Mouse (Mus musculus) E14TG2a.4 (cell line): Measurements from ENCODE around the gene Wfdc10.

Experiments
- CTCF ChIP-seq: conservative IDR thresholded peaks from 2 replicates; pipeline ENCODE4 v1.5.1; 2014; ENCODE audit warnings: low read length
- POU5F1 ChIP-seq: IDR thresholded peaks from 2 replicates; pipeline ENCODE4 v1.6.1; 2014; ENCODE audit warnings: low read length, borderline replicate concordance

GRCm38 (mm10) chr2:164615386-164615785 is 40.5 kb upstream of the Wfdc10 start:
- no peak for TF ChIP-seq CTCF
- no peak for TF ChIP-seq POU5F1
